Mouse (Mus musculus) erythroblast, embryonic 14.5 days (primary cell): ENCODE measurements around the gene Rnasek.

Experiments used
- GATA1 ChIP-seq: IDR thresholded peaks from 2 replicates; pipeline ENCODE4 v1.6.1; 2012; ENCODE audit warnings: low read length, inconsistent platforms, mixed read lengths
- TAL1 ChIP-seq: IDR thresholded peaks from 3 replicates; pipeline ENCODE4 v1.6.1; 2012; ENCODE audit warnings: low read length, inconsistent platforms, mixed read lengths

GRCm38 (mm10) chr11:70226602-70226890, 13.1 kb downstream of the Rnasek start:
- TF ChIP-seq GATA1 (no peak), TAL1 (no peak)
